Mouse (Mus musculus) heart, adult 18-20 months (tissue): ENCODE measurements around the gene Celf1. TPM values are rescaled to one million over a fixed set of nuclear protein-coding genes. Genes with fewer than 3 reads are reported as not detected.
A peak's percentile ranks its signal among the peaks of the same experiment; 100 is the strongest.
"Not testable (repeated sequence)": the region's sequence is repeated elsewhere in the genome, so short reads cannot be mapped to it uniquely, and the experiment has no call there.

Experiments
- DNase-seq, 2 experiments: peaks; one replicate each; pipeline ENCODE4 v3.0.0; 2021 to 2022; ENCODE audit warnings: mixed read lengths in 1 of 2
- total RNA-seq, 2 experiments: library from RNA; stranded (reverse); gene quantifications; 2 replicates each; pipeline ENCODE4 v1.2.3; 2021

The Celf1 gene
- total RNA-seq, 2 experiments from 2014 or later = 70.7 to 74.4 TPM

- not testable (repeated sequence) for DNase-seq
Observed at GRCm38 (mm10) chr2:91022266-91022665, 82.1 kb downstream of the Celf1 start.

GRCm38 (mm10) chr2:91023131-91023530 is 82.9 kb downstream of the Celf1 start:
- peak; percentile 57 to 78 for DNase-seq

- no peak for DNase-seq
Observed at GRCm38 (mm10) chr2:91023956-91024355, 83.8 kb downstream of the Celf1 start.

GRCm38 (mm10) chr2:91025081-91025516 is 84.9 kb downstream of the Celf1 start:
- DNase-seq = no peak

- DNase-seq = no peak
Observed at GRCm38 (mm10) chr2:91026491-91026890, 86.3 kb downstream of the Celf1 start.

GRCm38 (mm10) chr2:91027391-91028214 is 87.4 kb downstream of the Celf1 start:
- DNase-seq = peak; percentile 36 to 67

GRCm38 (mm10) chr2:91031216-91031615 is 91.0 kb downstream of the Celf1 start:
- no peak for DNase-seq

- DNase-seq = no peak
Observed at GRCm38 (mm10) chr2:91033000-91033399, 92.8 kb downstream of the Celf1 start.

GRCm38 (mm10) chr2:91035385-91035784 is 95.2 kb downstream of the Celf1 start, which contains the start of gene Rapsn:
Gene Rapsn (plus strand): TSS chr2:91035620.
- peak; percentile 72 to 77 for DNase-seq

GRCm38 (mm10) chr2:91041786-91042185 is 101.6 kb downstream of the Celf1 start:
- DNase-seq = no peak

GRCm38 (mm10) chr2:91042651-91043398 is 102.6 kb downstream of the Celf1 start:
- DNase-seq = no peak

- no peak for DNase-seq
Observed at GRCm38 (mm10) chr2:91044727-91045126, 104.5 kb downstream of the Celf1 start.

GRCm38 (mm10) chr2:91045805-91046204 is 105.6 kb downstream of the Celf1 start:
- DNase-seq = not testable (repeated sequence)

GRCm38 (mm10) chr2:91047359-91047758 is 107.2 kb downstream of the Celf1 start:
- DNase-seq = no peak

GRCm38 (mm10) chr2:91051917-91052316 is 111.7 kb downstream of the Celf1 start:
- DNase-seq = peak in 1 of 2 experiments; percentile 31

GRCm38 (mm10) chr2:91052752-91053151 is 112.6 kb downstream of the Celf1 start:
- no peak for DNase-seq

- DNase-seq = no peak
Observed at GRCm38 (mm10) chr2:91053181-91053933, 113.2 kb downstream of the Celf1 start.

- peak; percentile 98 for DNase-seq
Observed at GRCm38 (mm10) chr2:91053934-91054382, 113.8 kb downstream of the Celf1 start, which contains the start of gene Psmc3. Gene Psmc3 (plus strand): TSS chr2:91054009.

- no peak for DNase-seq
Observed at GRCm38 (mm10) chr2:91058435-91058834, 118.3 kb downstream of the Celf1 start.

GRCm38 (mm10) chr2:91059376-91059775 is 119.2 kb downstream of the Celf1 start:
- no peak for DNase-seq

GRCm38 (mm10) chr2:91060544-91061355 is 120.6 kb downstream of the Celf1 start:
- peak; percentile 33 to 67 for DNase-seq
